Mouse (Mus musculus): ENCODE results near the gene Akt2. TPM values are rescaled to one million over a fixed set of nuclear protein-coding genes. Genes with fewer than 3 reads are reported as not detected.

Akt2 gene
- polyA plus RNA-seq, 1 experiment from 2014 or later = 106 TPM

DNA sequence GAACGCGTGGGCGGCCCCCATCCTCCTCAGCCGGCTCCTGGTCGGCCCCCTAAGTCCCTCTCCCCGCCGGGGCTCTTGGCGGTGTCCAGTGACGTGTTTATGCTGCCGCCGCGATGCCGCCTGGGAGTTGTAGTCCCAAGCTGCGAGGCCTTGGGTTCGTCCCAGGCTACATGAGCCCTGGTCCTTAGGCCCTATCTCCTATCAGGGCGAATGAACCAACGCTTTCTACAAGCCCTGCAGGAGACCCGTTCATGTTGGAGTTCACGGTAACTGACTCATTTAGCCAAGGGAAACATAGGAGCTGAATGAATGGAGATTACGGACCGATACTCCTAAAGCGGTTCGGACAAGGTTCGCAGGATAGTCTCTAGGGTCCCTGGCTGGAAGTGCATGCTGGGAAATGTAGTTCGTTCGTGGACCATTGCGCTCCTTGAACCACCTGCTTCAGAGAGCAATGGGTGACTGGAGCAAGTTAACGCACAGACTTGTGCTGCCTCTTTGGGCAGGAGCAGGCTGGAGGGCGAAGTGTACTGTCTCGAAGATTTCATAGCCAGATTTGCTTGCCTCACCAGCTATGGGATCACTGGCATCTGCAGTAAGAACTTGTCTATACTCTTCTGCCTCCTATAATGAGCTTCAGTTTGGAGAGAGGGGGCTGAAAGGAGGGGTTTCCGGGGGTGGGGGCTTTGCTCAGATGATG, 83.3 kb downstream of the Akt2 start, which contains the start of gene Map3k10:
TSS of gene Map3k10 (minus strand) at position 77 of the 700 bp plus-strand sequence.
- Histone ChIP-seq H3K27ac (peak within 1 kb of the TSS; percentile 94), H3K9me3 (no peaks in the 10 kb centered on the region), H3K4me1 (peaks cover 26% of the 10 kb centered on the region), H3K4me2 (peak within 1 kb of the TSS; percentile 95), H3K9ac (peak within 1 kb of the TSS; percentile 90), H3K36me3 (peaks cover 22% of the 10 kb centered on the region; the same call in 1 of the 2 replicates), H3K4me3 (peak within 1 kb of the TSS; percentile 93), H3K27me3 (no peaks in the 10 kb centered on the region)
- WGBS = under 1% methylated on average over 31 of the region's 31 CpGs
- ATAC-seq (ENCODE audit: insufficient number of reproducible peaks, insufficient read depth, low FRiP score, low TSS enrichment, low read depth) = peak; percentile 94

DNA sequence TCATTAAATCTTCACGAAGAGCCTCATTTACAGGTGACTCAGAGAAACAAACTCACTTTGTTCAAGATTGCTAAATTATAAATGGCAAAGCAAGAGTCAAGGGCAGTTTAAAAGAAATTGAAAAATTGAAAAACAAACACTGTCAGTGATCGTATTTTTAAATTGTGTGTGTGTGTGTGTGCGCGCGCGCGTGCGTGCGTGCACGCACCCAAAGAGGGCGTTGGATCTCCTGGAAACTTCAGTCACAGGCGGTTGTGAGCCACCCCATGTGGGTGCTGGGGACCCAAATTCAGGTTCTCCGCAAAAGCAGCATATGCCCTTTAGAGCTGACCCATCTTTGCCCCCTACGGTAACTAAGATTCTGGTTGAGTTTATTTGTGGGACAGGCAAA, 83.9 kb downstream of the Akt2 start:
- H3K36me3 ChIP-seq = peaks cover 18% of the 10 kb centered on the region; the same call in 1 of the 2 replicates
- H3K27ac ChIP-seq = no peak overlapping the region
- H3K27me3 ChIP-seq = no peaks in the 10 kb centered on the region
- no peak for ATAC-seq (ENCODE audit: insufficient number of reproducible peaks, insufficient read depth, low FRiP score, low TSS enrichment, low read depth)
- peaks cover 26% of the 10 kb centered on the region for H3K4me1 ChIP-seq
- 26% methylated on average over 14 of the region's 14 CpGs for WGBS
- peak overlapping the region; percentile 95 for H3K4me2 ChIP-seq
- H3K9me3 ChIP-seq = no peaks in the 10 kb centered on the region
- H3K4me3 ChIP-seq = peak overlapping the region; percentile 93
- H3K9ac ChIP-seq = no peak overlapping the region

DNA sequence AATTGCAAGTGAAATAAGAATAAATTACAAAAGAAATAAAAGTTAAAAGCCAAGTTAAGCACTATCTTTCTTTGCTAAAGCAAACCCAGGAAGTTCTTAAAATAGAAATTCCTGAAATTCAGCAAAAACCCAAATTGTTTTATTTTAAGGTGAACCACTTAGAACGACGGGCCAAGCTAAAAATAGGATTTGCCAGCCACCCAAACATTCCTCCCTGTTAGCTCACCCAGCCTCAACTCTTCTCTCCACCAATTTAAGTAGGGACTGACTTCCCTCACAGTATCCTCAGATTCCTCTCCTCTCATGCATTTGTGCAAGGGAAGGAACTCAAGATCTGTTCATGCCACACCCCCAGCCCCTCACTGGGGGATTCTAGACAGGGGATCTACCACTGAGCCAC, 91.9 kb downstream of the Akt2 start:
- Histone ChIP-seq H3K27me3 (no peaks in the 10 kb centered on the region), H3K9me3 (no peaks in the 10 kb centered on the region), H3K36me3 (no peaks in the 10 kb centered on the region), H3K27ac (no peak overlapping the region), H3K4me2 (no peak overlapping the region), H3K4me1 (peaks cover 8% of the 10 kb centered on the region), H3K4me3 (no peak overlapping the region), H3K9ac (no peak overlapping the region)
- ATAC-seq (ENCODE audit: insufficient number of reproducible peaks, insufficient read depth, low FRiP score, low TSS enrichment, low read depth) = no peak
- WGBS = 59% methylated on average over 2 of the region's 2 CpGs

DNA sequence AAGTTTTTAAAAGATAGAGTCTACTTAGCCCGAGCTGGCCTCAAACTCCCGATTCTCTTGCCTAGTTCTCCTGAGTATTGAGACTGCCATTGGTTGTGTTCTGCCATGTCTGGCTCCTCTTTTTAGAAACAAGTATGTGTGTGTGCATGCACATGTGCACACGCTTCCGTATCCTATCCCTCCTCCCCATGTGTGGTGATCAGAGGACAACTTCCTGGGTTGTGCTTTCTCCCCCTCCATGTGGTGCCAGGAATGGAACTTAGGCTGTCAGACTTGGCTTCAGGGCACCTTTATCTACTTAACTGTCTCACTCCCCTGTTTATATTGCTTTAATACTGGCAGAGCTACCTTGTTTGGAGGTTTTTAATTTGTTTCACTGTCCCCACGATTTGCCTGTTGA, 93.9 kb downstream of the Akt2 start:
- no peak for ATAC-seq (ENCODE audit: insufficient number of reproducible peaks, insufficient read depth, low FRiP score, low TSS enrichment, low read depth)
- 38% methylated on average over 5 of the region's 5 CpGs for WGBS
- peak overlapping the region; percentile 50 for H3K4me2 ChIP-seq

DNA sequence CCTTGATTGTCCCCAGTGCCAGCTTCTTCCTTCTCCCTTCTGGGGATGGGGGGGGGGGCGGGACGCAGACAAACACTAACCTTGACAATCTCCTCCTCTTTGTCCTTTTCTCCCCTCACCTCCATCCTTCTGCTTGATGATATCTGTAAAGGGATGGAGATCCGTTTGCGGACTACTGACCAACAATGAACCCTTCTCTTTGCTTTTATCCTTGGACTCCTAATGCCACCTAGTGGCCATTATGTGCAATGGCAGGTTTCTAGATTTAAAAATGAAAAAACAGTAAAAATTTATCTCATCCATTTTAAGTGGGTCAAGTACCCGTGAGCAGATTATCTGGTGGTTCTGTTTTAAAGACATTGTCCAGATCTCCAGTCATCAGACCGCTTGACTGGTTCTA, 94.3 kb downstream of the Akt2 start:
- Histone ChIP-seq H3K9ac (peak overlapping the region; percentile 46), H3K27ac (no peak overlapping the region), H3K27me3 (no peaks in the 10 kb centered on the region), H3K4me3 (peak overlapping the region; percentile 16; the same call in 1 of the 2 replicates), H3K4me2 (peak overlapping the region; percentile 50), H3K4me1 (peaks cover 21% of the 10 kb centered on the region), H3K9me3 (no peaks in the 10 kb centered on the region), H3K36me3 (no peaks in the 10 kb centered on the region)
- WGBS = 1% methylated on average over 6 of the region's 6 CpGs
- ATAC-seq (ENCODE audit: insufficient number of reproducible peaks, insufficient read depth, low FRiP score, low TSS enrichment, low read depth) = no peak

More for the DNA sequence above, 93.9 kb downstream of the Akt2 start:
- H3K9ac ChIP-seq = peak overlapping the region; percentile 46
- H3K4me1 ChIP-seq = peaks cover 17% of the 10 kb centered on the region
- no peaks in the 10 kb centered on the region for H3K9me3 ChIP-seq
- H3K4me3 ChIP-seq = peak overlapping the region; percentile 16; the same call in 1 of the 2 replicates
- H3K27ac ChIP-seq = no peak overlapping the region
- H3K27me3 ChIP-seq = no peaks in the 10 kb centered on the region
- H3K36me3 ChIP-seq = no peaks in the 10 kb centered on the region

DNA sequence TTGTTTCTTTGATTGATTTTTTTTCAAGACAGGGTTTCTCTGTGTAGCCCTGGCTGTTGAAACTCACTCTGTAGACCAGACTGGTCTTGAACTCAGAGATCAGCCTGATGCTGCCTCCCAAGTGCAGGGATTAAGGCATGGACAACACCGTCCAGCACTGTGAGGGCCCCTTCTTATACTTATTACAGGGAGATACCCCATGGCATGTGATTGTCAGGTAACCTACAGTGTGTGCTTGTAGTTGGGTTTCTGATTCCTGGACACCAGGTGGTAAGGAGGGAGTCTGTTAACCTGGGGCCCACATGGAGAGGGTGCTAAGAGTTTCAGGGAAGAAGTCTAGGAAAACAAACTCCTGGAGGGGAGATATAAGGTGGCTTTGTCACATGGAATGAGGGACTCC, 95.7 kb downstream of the Akt2 start:
- no peaks in the 10 kb centered on the region for H3K27me3 ChIP-seq
- no peak overlapping the region for H3K27ac ChIP-seq
- H3K4me3 ChIP-seq = no peak overlapping the region
- H3K4me1 ChIP-seq = peaks cover 21% of the 10 kb centered on the region
- H3K9ac ChIP-seq = no peak overlapping the region
- H3K36me3 ChIP-seq = no peaks in the 10 kb centered on the region
- no peak overlapping the region for H3K4me2 ChIP-seq
- WGBS = 90% methylated on average over 1 of the region's 1 CpGs
- H3K9me3 ChIP-seq = no peaks in the 10 kb centered on the region
- no peak for ATAC-seq (ENCODE audit: insufficient number of reproducible peaks, insufficient read depth, low FRiP score, low TSS enrichment, low read depth)

DNA sequence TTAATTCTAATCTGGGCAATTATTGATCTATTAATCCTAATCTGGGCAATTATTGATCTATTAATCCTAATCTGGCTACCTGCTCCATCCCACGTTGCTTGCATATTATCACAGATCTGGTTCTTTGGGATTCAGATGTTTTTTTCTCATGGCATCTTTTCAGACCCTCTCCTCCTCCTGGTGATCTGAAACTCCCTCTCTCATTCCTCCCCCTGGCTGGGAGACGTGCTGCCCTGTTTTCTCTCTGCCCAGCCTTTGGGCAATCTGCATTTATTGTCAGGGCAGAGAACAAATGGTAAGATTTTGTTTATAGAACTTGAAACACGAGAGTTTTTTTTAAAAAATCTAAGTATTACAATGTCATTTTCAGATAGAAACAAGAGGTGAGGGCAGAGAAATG, 96.5 kb downstream of the Akt2 start:
- Histone ChIP-seq H3K27me3 (no peaks in the 10 kb centered on the region), H3K36me3 (no peaks in the 10 kb centered on the region), H3K4me2 (peak overlapping the region; percentile 67), H3K4me3 (peak overlapping the region; percentile 49; the same call in 1 of the 2 replicates), H3K4me1 (peaks cover 21% of the 10 kb centered on the region), H3K9me3 (no peaks in the 10 kb centered on the region), H3K27ac (no peak overlapping the region), H3K9ac (0 out of 2 replicates have a peak overlapping the region, but pooled peaks have one; percentile 79)
- ATAC-seq (ENCODE audit: insufficient number of reproducible peaks, insufficient read depth, low FRiP score, low TSS enrichment, low read depth) = no peak
- 68% methylated on average over 3 of the region's 3 CpGs for WGBS

DNA sequence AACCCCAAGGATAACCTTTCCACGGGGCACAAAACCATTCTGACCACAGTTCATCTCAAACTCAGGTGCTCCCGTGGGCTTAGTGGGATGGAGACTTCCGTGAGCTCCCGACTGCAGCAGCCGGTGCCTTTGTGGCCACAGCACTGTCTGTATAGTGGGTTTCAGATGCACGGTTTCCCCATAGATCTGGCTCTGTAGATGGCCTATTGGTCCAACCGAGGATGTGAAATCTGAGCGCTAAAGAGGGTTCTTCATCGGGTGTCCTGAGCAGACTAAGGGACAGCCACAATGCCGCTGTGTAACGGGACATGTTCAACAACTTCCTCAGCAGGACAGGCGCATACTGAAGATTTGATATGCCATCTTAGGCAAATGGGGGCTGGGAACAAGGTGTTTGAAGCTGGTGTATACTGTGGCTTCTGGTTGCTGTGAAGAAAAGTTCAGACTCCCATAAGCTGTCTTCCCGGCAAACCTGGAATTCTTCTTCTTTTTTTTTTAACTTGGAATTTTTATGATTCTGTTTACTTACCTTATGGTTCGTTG, 97.0 kb downstream of the Akt2 start:
- Histone ChIP-seq H3K27ac (peak overlapping the region; percentile 77), H3K4me2 (peak overlapping the region; percentile 67), H3K27me3 (no peaks in the 10 kb centered on the region), H3K4me1 (peaks cover 21% of the 10 kb centered on the region), H3K9ac (peak overlapping the region; percentile 79), H3K9me3 (no peaks in the 10 kb centered on the region), H3K4me3 (peak overlapping the region; percentile 49), H3K36me3 (no peaks in the 10 kb centered on the region)
- ATAC-seq (ENCODE audit: insufficient number of reproducible peaks, insufficient read depth, low FRiP score, low TSS enrichment, low read depth) = no peak
- WGBS = 31% methylated on average over 14 of the region's 14 CpGs

DNA sequence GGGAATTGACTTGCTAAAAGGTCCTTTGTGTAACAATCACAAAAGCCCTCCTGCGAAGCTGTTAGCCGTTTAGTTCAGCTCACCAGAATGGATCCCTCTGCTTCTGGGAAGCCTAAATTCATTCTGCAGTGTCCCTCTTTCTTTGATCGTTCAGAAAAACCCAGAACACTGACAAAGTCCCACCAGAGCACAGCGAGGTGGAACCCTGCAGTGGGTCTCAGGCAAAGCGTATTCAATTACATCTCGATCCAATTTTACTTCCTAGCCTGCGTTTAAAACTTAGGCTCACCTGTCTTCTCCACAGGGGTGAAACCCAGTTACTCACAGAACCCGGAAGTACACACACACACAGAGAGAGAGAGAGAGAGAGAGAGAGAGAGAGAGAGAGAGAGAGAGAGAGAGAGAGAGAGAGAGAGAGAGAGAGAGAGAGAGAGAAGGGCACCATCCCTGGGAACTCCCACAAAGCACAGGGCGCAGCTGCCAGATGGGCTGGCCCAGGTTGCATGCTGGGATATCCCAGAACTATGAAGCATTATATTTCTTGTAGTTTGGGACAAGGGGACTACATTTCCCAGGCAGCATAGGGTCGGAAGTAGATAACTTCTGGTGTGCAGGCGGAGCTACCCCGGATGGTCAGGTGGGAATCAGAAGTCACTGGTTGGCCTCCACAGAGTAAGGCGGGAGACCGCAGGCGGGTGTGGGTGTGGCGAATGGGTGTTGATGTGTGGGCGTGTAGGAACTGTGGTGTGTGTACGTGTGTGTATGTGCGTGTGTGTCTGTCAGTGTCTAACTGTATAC, 97.7 kb downstream of the Akt2 start, which contains the start of gene Zfp607b:
TSS of gene Zfp607b (plus strand) at position 526 of the 798 bp plus-strand sequence.
- ATAC-seq (ENCODE audit: insufficient number of reproducible peaks, insufficient read depth, low FRiP score, low TSS enrichment, low read depth) = peak; percentile 99
- no peaks in the 10 kb centered on the region for H3K27me3 ChIP-seq
- peak within 1 kb of the TSS; percentile 79 for H3K9ac ChIP-seq
- peaks cover 21% of the 10 kb centered on the region for H3K4me1 ChIP-seq
- H3K4me2 ChIP-seq = peak within 1 kb of the TSS; percentile 67
- no peaks in the 10 kb centered on the region for H3K9me3 ChIP-seq
- peak within 1 kb of the TSS; percentile 49 for H3K4me3 ChIP-seq
- H3K27ac ChIP-seq = peak within 1 kb of the TSS; percentile 77
- WGBS = under 1% methylated on average over 19 of the region's 19 CpGs
- H3K36me3 ChIP-seq = no peaks in the 10 kb centered on the region

Data from embryonic facial prominence, embryonic 13.5 days (tissue).